Mouse (Mus musculus): ENCODE data around the gene Cpa2.

GRCm38 (mm10) chr6:30509265-30510239 lies 31.8 kb upstream of the Cpa2 start, which contains the start of the genes Tmem209 and Ssmem1:
- TF ChIP-seq GATA1 (IDR thresholded peaks at IDR 0.05; ENCODE audit: borderline replicate concordance, low read length) (no peak), CTCF (IDR thresholded peaks at IDR 0.05; ENCODE audit: low read depth, low read length) (no peak), TAL1 (conservative IDR thresholded peaks at IDR 0.05; ENCODE audit: low read depth, low read length) (no peak)
